Comparison of ENCODE assay signal across 10 mouse cellular contexts in genomic region chr15:84800132-84800531, GRCm38 (mm10). TPM values are rescaled to one million over a fixed set of nuclear protein-coding genes. Genes with fewer than 3 reads are reported as not detected.
DNase-seq lines count a peak whose midpoint lies in the region; TF ChIP-seq lines count a peak whose summit lies in the region.
"Had no signal": no experiment of that assay in that cellular context is flagged by ENCODE, and none has a peak within 500 bp of the region (broad histone marks: within the 10 kb centered on the region; RNA-seq: fewer than 3 reads in every experiment).

No protein-coding gene starts in this region.

- intact Hi-C loops in left cerebral cortex, postnatal 14 days (cut with DNase I), result loop anchor here (5.0 kb wide), 1 partner anchor 92 kb away; no protein-coding TSS in a partner anchor

- H3K9me3 ChIP-seq in MEL (replicated peaks; ENCODE audit: insufficient read depth, low read length), result no peaks in the 10 kb centered on the region
- H3K9me3 ChIP-seq: embryonic facial prominence, embryonic 12.5 days had no signal

- no peak for TF ChIP-seq POLR2A in MEL (IDR thresholded peaks at IDR 0.05; ENCODE audit: control insufficient read depth in 1 of 2, insufficient read depth in 1 of 2, low read depth in 1 of 2, low read length in 2 of 2, poor library complexity in 1 of 2)

- H3K36me3 ChIP-seq in MEL (ENCODE audit: control insufficient read depth in 1 of 2, insufficient read depth in 2 of 2, low read length in 2 of 2), result no peaks in the 10 kb centered on the region; a peak in 1 of 4 replicates

- no peaks in the 10 kb centered on the region for H3K27me3 ChIP-seq in MEL (ENCODE audit: control insufficient read depth in 1 of 2, insufficient read depth in 2 of 2, low read length in 2 of 2)
- H3K27me3 ChIP-seq: embryonic facial prominence, embryonic 12.5 days had no signal

- no peaks in the 10 kb centered on the region for H3K4me1 ChIP-seq in MEL (ENCODE audit: control insufficient read depth in 1 of 2, insufficient read depth in 2 of 2, low read length in 2 of 2)
- H3K4me1 ChIP-seq: embryonic facial prominence, embryonic 12.5 days; megakaryocyte, embryonic 14.5 days had no signal

- no peak overlapping the region for H3K9ac ChIP-seq in MEL (ENCODE audit: control insufficient read depth, low read depth, low read length, poor library complexity, severe bottlenecking)
- H3K9ac ChIP-seq: embryonic facial prominence, embryonic 12.5 days had no signal

- no peak for TF ChIP-seq EP300 in MEL (IDR thresholded peaks at IDR 0.05; ENCODE audit: low read depth in 1 of 2, low read length in 2 of 2)

- no peak for TF ChIP-seq RAD21 in MEL (IDR thresholded peaks at IDR 0.05; ENCODE audit: low read depth, low read length)

- peak in 2 of 3 experiments; percentile 13 to 22; a peak in 2 of 6 replicates for TF ChIP-seq CTCF in MEL (IDR thresholded peaks at IDR 0.05 in 2 of 3, conservative IDR thresholded peaks at IDR 0.05 in 1 of 3; ENCODE audit: control insufficient read depth in 1 of 3, insufficient read depth in 1 of 3, low read depth in 2 of 3, low read length in 3 of 3, poor library complexity in 1 of 3, severe bottlenecking in 1 of 3)

- H3K4me3 ChIP-seq in MEL (ENCODE audit: control insufficient read depth in 1 of 2, insufficient read depth in 1 of 2, low read depth in 2 of 2, low read length in 2 of 2), result no peak overlapping the region
- H3K4me3 ChIP-seq: embryonic facial prominence, embryonic 12.5 days; megakaryocyte, embryonic 14.5 days had no signal

- H3K27ac ChIP-seq in MEL (ENCODE audit: control insufficient read depth, low read depth, low read length), result no peak overlapping the region
- H3K27ac ChIP-seq: embryonic facial prominence, embryonic 12.5 days had no signal

- no peaks in the 10 kb centered on the region for H3K79me2 ChIP-seq in MEL (ENCODE audit: control insufficient read depth, insufficient read depth, low read length, poor library complexity)

- DNase-seq in adrenal gland, postnatal 14 days, result peak; percentile 48
- DNase-seq in adrenal gland, postnatal 4 days (ENCODE audit: low spot score in 2 of 2), result no peak
- DNase-seq in left cerebral cortex, postnatal 14 days (ENCODE audit: low spot score in 2 of 2), result peak; percentile 39 to 74
- no peak for DNase-seq in left cerebral cortex, adult 11 months (ENCODE audit: low spot score)
- peak; percentile 6 for DNase-seq in MEL (ENCODE audit: low read depth, low spot score)
- DNase-seq in kidney, postnatal 10 days, result peak; percentile 35
- no peak for DNase-seq in gastrocnemius, adult 18-20 months (ENCODE audit: low spot score)
- DNase-seq in urinary bladder, adult 2 months (ENCODE audit: low spot score), result no peak

TF ChIP-seq in MEL, 35 proteins besides CTCF, POLR2A, EP300 and RAD21:
- TF ChIP-seq GABPA (IDR thresholded peaks at IDR 0.05; ENCODE audit: low read depth, low read length), result no peak
- TF ChIP-seq SMC3 (IDR thresholded peaks at IDR 0.05; ENCODE audit: low read depth, low read length), result no peak
- TF ChIP-seq USF2 (IDR thresholded peaks at IDR 0.05; ENCODE audit: borderline replicate concordance in 1 of 2, insufficient read depth in 1 of 2, low read depth in 1 of 2, low read length in 2 of 2), result no peak
- no peak for TF ChIP-seq ETS1 (IDR thresholded peaks at IDR 0.05; ENCODE audit: low read depth, low read length)
- no peak for TF ChIP-seq TAL1 (IDR thresholded peaks at IDR 0.05; ENCODE audit: low read length)
- no peak for TF ChIP-seq MAFK (IDR thresholded peaks at IDR 0.05; ENCODE audit: borderline replicate concordance, low read depth, low read length)
- no peak for TF ChIP-seq SIN3A (IDR thresholded peaks at IDR 0.05; ENCODE audit: low read length)

RNA-seq across cellular contexts. Expression of gene Phf21b, which starts 55.7 kb away (rescaled TPM):
- total RNA-seq in adrenal gland, postnatal 14 days (2021), result 2.3 and 3.6 TPM in 2 replicates
- total RNA-seq in adrenal gland, postnatal 4 days (2021), result 1 to 10 TPM; 4.7 to 6.8 TPM
- 10 to 100 TPM; 15.3 to 16.1 TPM for total RNA-seq in left cerebral cortex, postnatal 14 days (2021)
- total RNA-seq in MEL (2012; rRNA removed), result 3.3 and 4.7 TPM in 2 replicates
- 10 to 100 TPM in 1 of 2 experiments, not detected in 1; 14.7 TPM for polyA plus RNA-seq in MEL (2012; ENCODE audit: insufficient read depth in 1 of 2, insufficient read length in 2 of 2, low read depth in 1 of 2, low replicate concordance in 2 of 2, missing spikeins in 1 of 2)
- total RNA-seq in gastrocnemius, adult 18-20 months (2021), result under 1 TPM; 0.23 to 0.57 TPM
- 1.9 and 3.9 TPM in 2 replicates for polyA plus RNA-seq in urinary bladder, adult 2 months (2012; rRNA removed)

Comparison
In these comparisons a context has a peak if more than half of its experiments do, and no peak if none do; other contexts are left out.
1. DNase-seq: peak in adrenal gland, postnatal 14 days (single experiment), left cerebral cortex, postnatal 14 days (2 of 2), MEL (single experiment) and kidney, postnatal 10 days (single experiment); none in adrenal gland, postnatal 4 days (0 of 2), left cerebral cortex, adult 11 months (single experiment), gastrocnemius, adult 18-20 months (single experiment) and urinary bladder, adult 2 months (single experiment).